Mouse (Mus musculus): ENCODE data around the gene Mdm4. TPM values are rescaled to one million over a fixed set of nuclear protein-coding genes. Genes with fewer than 3 reads are reported as not detected.

Gene Mdm4
- total RNA-seq, 1 experiment = 136 TPM

GRCm38 (mm10) chr1:133068669-133069274 is 38.4 kb upstream of the Mdm4 start:
- Histone ChIP-seq H3K27ac (ENCODE audit: insufficient read depth, low read depth, low read length, poor library complexity, severe bottlenecking) (no peak overlapping the region), H3K4me3 (ENCODE audit: insufficient read depth in 1 of 2, low read depth in 1 of 2, low read length in 2 of 2, poor library complexity in 1 of 2, severe bottlenecking in 1 of 2) (no peak overlapping the region), H3K36me3 (ENCODE audit: control insufficient read depth, insufficient read depth, low read length, poor library complexity, severe bottlenecking) (no peaks in the 10 kb centered on the region), H3K9me3 (ENCODE audit: control insufficient read depth, insufficient read depth, low read depth, low read length) (no peaks in the 10 kb centered on the region), H3K9ac (ENCODE audit: insufficient read depth, low read depth, low read length, poor library complexity, severe bottlenecking) (0 out of 2 replicates have a peak overlapping the region, but pooled peaks have one; percentile 28), H3K4me1 (ENCODE audit: control insufficient read depth in 2 of 2, insufficient read depth in 2 of 2, low read length in 2 of 2, poor library complexity in 1 of 2) (peaks cover 0 to 7% of the 10 kb centered on the region in 2 experiments; a peak in 2 of 4 replicates)
- DNase-seq (ENCODE audit: low read depth, low spot score) = no peak
- TF ChIP-seq CHD2 (IDR thresholded peaks at IDR 0.05; ENCODE audit: low read depth, low read length) = no peak
- no peak for TF ChIP-seq HCFC1 (IDR thresholded peaks at IDR 0.05; ENCODE audit: borderline replicate concordance, insufficient read depth, low read length)
- TF ChIP-seq MAFK (IDR thresholded peaks at IDR 0.05; ENCODE audit: insufficient read depth, low read depth, low read length) = no peak
- TF ChIP-seq ZNF384 (IDR thresholded peaks at IDR 0.05; ENCODE audit: low read depth, low read length) = no peak
- TF ChIP-seq ZC3H11A (IDR thresholded peaks at IDR 0.05; ENCODE audit: borderline replicate concordance, low read depth, low read length) = no peak
- in situ Hi-C loops (cut with MboI; ENCODE audit: low sequenced_read_pairs in 2 of 2, unreplicated experiment in 2 of 2) = no loop called here

GRCm38 (mm10) chr1:133068268-133068667 is 37.9 kb upstream of the Mdm4 start:
- H3K4me3 ChIP-seq (ENCODE audit: insufficient read depth in 1 of 2, low read depth in 1 of 2, low read length in 2 of 2, poor library complexity in 1 of 2, severe bottlenecking in 1 of 2) = no peak overlapping the region
- in situ Hi-C loops (cut with MboI; ENCODE audit: low sequenced_read_pairs in 2 of 2, unreplicated experiment in 2 of 2) = no loop called here
- TF ChIP-seq ZC3H11A (IDR thresholded peaks at IDR 0.05; ENCODE audit: borderline replicate concordance, low read depth, low read length) (no peak), HCFC1 (IDR thresholded peaks at IDR 0.05; ENCODE audit: borderline replicate concordance, insufficient read depth, low read length) (no peak), ZNF384 (IDR thresholded peaks at IDR 0.05; ENCODE audit: low read depth, low read length) (no peak), MAFK (IDR thresholded peaks at IDR 0.05; ENCODE audit: insufficient read depth, low read depth, low read length) (no peak), CHD2 (IDR thresholded peaks at IDR 0.05; ENCODE audit: low read depth, low read length) (no peak)

GRCm38 (mm10) chr1:133063164-133063563 is 32.8 kb upstream of the Mdm4 start:
- H3K27ac ChIP-seq (ENCODE audit: insufficient read depth, low read depth, low read length, poor library complexity, severe bottlenecking) = no peak overlapping the region
- DNase-seq (ENCODE audit: low read depth, low spot score) = no peak
- peaks cover 0 to 5% of the 10 kb centered on the region in 2 experiments; a peak in 1 of 4 replicates for H3K4me1 ChIP-seq (ENCODE audit: control insufficient read depth in 2 of 2, insufficient read depth in 2 of 2, low read length in 2 of 2, poor library complexity in 1 of 2)
- H3K9ac ChIP-seq (ENCODE audit: insufficient read depth, low read depth, low read length, poor library complexity, severe bottlenecking) = no peak overlapping the region
- H3K4me3 ChIP-seq (ENCODE audit: insufficient read depth in 1 of 2, low read depth in 1 of 2, low read length in 2 of 2, poor library complexity in 1 of 2, severe bottlenecking in 1 of 2) = no peak overlapping the region
- in situ Hi-C loops (cut with MboI; ENCODE audit: low sequenced_read_pairs in 2 of 2, unreplicated experiment in 2 of 2) = no loop called here
- H3K36me3 ChIP-seq (ENCODE audit: control insufficient read depth, insufficient read depth, low read length, poor library complexity, severe bottlenecking) = no peaks in the 10 kb centered on the region; the same call in 1 of the 2 replicates
- TF ChIP-seq MAFK (IDR thresholded peaks at IDR 0.05; ENCODE audit: insufficient read depth, low read depth, low read length) (no peak), ZC3H11A (IDR thresholded peaks at IDR 0.05; ENCODE audit: borderline replicate concordance, low read depth, low read length) (no peak), CHD2 (IDR thresholded peaks at IDR 0.05; ENCODE audit: low read depth, low read length) (no peak), HCFC1 (IDR thresholded peaks at IDR 0.05; ENCODE audit: borderline replicate concordance, insufficient read depth, low read length) (no peak), ZNF384 (IDR thresholded peaks at IDR 0.05; ENCODE audit: low read depth, low read length) (no peak)
- no peaks in the 10 kb centered on the region for H3K9me3 ChIP-seq (ENCODE audit: control insufficient read depth, insufficient read depth, low read depth, low read length)

More at GRCm38 (mm10) chr1:133068268-133068667, 37.9 kb upstream of the Mdm4 start:
- 0 out of 2 replicates have a peak overlapping the region, but pooled peaks have one; percentile 28 for H3K9ac ChIP-seq (ENCODE audit: insufficient read depth, low read depth, low read length, poor library complexity, severe bottlenecking)
- H3K27ac ChIP-seq (ENCODE audit: insufficient read depth, low read depth, low read length, poor library complexity, severe bottlenecking) = no peak overlapping the region
- no peak for DNase-seq (ENCODE audit: low read depth, low spot score)
- H3K9me3 ChIP-seq (ENCODE audit: control insufficient read depth, insufficient read depth, low read depth, low read length) = no peaks in the 10 kb centered on the region
- no peaks in the 10 kb centered on the region for H3K36me3 ChIP-seq (ENCODE audit: control insufficient read depth, insufficient read depth, low read length, poor library complexity, severe bottlenecking)
- peaks cover 0 to 7% of the 10 kb centered on the region in 2 experiments; a peak in 2 of 4 replicates for H3K4me1 ChIP-seq (ENCODE audit: control insufficient read depth in 2 of 2, insufficient read depth in 2 of 2, low read length in 2 of 2, poor library complexity in 1 of 2)

GRCm38 (mm10) chr1:133060681-133061080 is 30.3 kb upstream of the Mdm4 start:
- no peak for DNase-seq (ENCODE audit: low read depth, low spot score)
- TF ChIP-seq ZNF384 (IDR thresholded peaks at IDR 0.05; ENCODE audit: low read depth, low read length) = no peak
- no peak for TF ChIP-seq ZC3H11A (IDR thresholded peaks at IDR 0.05; ENCODE audit: borderline replicate concordance, low read depth, low read length)
- no peak overlapping the region for H3K27ac ChIP-seq (ENCODE audit: insufficient read depth, low read depth, low read length, poor library complexity, severe bottlenecking)
- no peak overlapping the region for H3K4me3 ChIP-seq (ENCODE audit: insufficient read depth in 1 of 2, low read depth in 1 of 2, low read length in 2 of 2, poor library complexity in 1 of 2, severe bottlenecking in 1 of 2)
- H3K4me1 ChIP-seq (ENCODE audit: control insufficient read depth in 2 of 2, insufficient read depth in 2 of 2, low read length in 2 of 2, poor library complexity in 1 of 2) = peaks cover 0 to 5% of the 10 kb centered on the region in 2 experiments; a peak in 1 of 4 replicates
- no peaks in the 10 kb centered on the region; the same call in 1 of the 2 replicates for H3K36me3 ChIP-seq (ENCODE audit: control insufficient read depth, insufficient read depth, low read length, poor library complexity, severe bottlenecking)
- H3K9ac ChIP-seq (ENCODE audit: insufficient read depth, low read depth, low read length, poor library complexity, severe bottlenecking) = no peak overlapping the region
- in situ Hi-C loops (cut with MboI; ENCODE audit: low sequenced_read_pairs in 2 of 2, unreplicated experiment in 2 of 2) = no loop called here
- H3K9me3 ChIP-seq (ENCODE audit: control insufficient read depth, insufficient read depth, low read depth, low read length) = no peaks in the 10 kb centered on the region

Data from ES-E14 (cell line).